Mouse (Mus musculus) intestine, postnatal 0 days (tissue): Measurements from ENCODE around the gene 6430628N08Rik. TPM values are rescaled to one million over a fixed set of nuclear protein-coding genes. Genes with fewer than 3 reads are reported as not detected.

Source experiments
- ATAC-seq: fragments of 200-750 bp; cut with Nextera tagmentation; 2 replicates; pipeline ENCODE4 v1.8.0; 2017; ENCODE audit warnings: mild to moderate bottlenecking, moderate TSS enrichment, moderate library complexity
- H3K27ac ChIP-seq: fragments of 300-500 bp; sonication (generic); 2 replicates; pipeline ENCODE4 v1.5.1; 2014; ENCODE audit warnings: mild to moderate bottlenecking, low read depth, low read length, moderate library complexity
- H3K27me3 ChIP-seq: fragments of 300-500 bp; sonication (generic); replicated peaks from 2 replicates; pipeline ENCODE4 v1.6.1; 2014; ENCODE audit warnings: low read length, mixed read lengths; ENCODE audit not compliant: control insufficient read depth, insufficient read depth
- H3K36me3 ChIP-seq: fragments of 300-500 bp; sonication (generic); 2 replicates; pipeline ENCODE4 v1.6.1; 2014; ENCODE audit warnings: mild to moderate bottlenecking, moderate library complexity; ENCODE audit not compliant: control insufficient read depth, insufficient read depth
- H3K4me1 ChIP-seq: fragments of 300-500 bp; sonication (generic); replicated peaks from 2 replicates; pipeline ENCODE4 v1.6.1; 2014; ENCODE audit warnings: antibody characterized with exemption, low read length, mixed read lengths; ENCODE audit not compliant: control insufficient read depth, insufficient read depth
- H3K4me2 ChIP-seq: fragments of 300-500 bp; sonication (generic); replicated peaks from 2 replicates; pipeline ENCODE4 v1.6.1; 2014; ENCODE audit warnings: low read depth, mild to moderate bottlenecking, moderate library complexity
- H3K4me3 ChIP-seq: fragments of 300-500 bp; sonication (generic); 2 replicates; pipeline ENCODE4 v1.5.1; 2014; ENCODE audit warnings: low read depth, low read length
- H3K9ac ChIP-seq: fragments of 300-500 bp; sonication (generic); 2 replicates; pipeline ENCODE4 v1.6.1; 2014; ENCODE audit warnings: mild to moderate bottlenecking, low read depth, low read length
- H3K9me3 ChIP-seq: fragments of 300-500 bp; sonication (generic); 2 replicates; pipeline ENCODE4 v1.6.1; 2016; ENCODE audit warnings: mixed run types; ENCODE audit not compliant: control insufficient read depth
- CTCF ChIP-seq: sonication (generic); IDR thresholded peaks from 2 replicates; pipeline ENCODE4 v1.5.1; 2016; ENCODE audit warnings: low read depth, mild to moderate bottlenecking, control low read depth, antibody characterized with exemption, moderate library complexity
- WGBS: fragments of 180-500 bp; shearing (Covaris S2); extraction: QIAGEN DNeasy Blood & Tissue Kit; methylation state at CpG from one replicate; pipeline ENCODE4 v1.1.7; 2014; 5-methylcytosine and 5-hydroxymethylcytosine counted together
- polyA plus RNA-seq: library from polyadenylated mRNA; unstranded; fragments of >200 nt; fragmentation: Nextera tagmentation; extraction: Ambion mirVana; gene quantifications from 2 replicates; pipeline ENCODE4 v1.2.1, GENCODE M21; 2015

6430628N08Rik gene
- polyA plus RNA-seq = not detected in 2 replicates

- Histone ChIP-seq H3K36me3 (no peaks in the 10 kb centered on the region), H3K9ac (no peak within 1 kb of the TSS), H3K27ac (no peak within 1 kb of the TSS), H3K4me2 (peak within 1 kb of the TSS; percentile 54), H3K4me1 (no peaks in the 10 kb centered on the region), H3K27me3 (peaks cover 23% of the 10 kb centered on the region; the same call in 1 of the 2 replicates), H3K9me3 (no peaks in the 10 kb centered on the region), H3K4me3 (peak within 1 kb of the TSS; percentile 17)
- 2% methylated on average over 31 of the region's 31 CpGs for WGBS
- no peak for ATAC-seq
- no peak for TF ChIP-seq CTCF
These were observed at the start of gene 6430628N08Rik for GRCm38 (mm10) chr4:115890553-115890952. Gene 6430628N08Rik (plus strand): TSS chr4:115890665.

- Histone ChIP-seq H3K9ac (no peak overlapping the region), H3K4me3 (no peak overlapping the region), H3K4me2 (no peak overlapping the region), H3K9me3 (no peaks in the 10 kb centered on the region), H3K27ac (no peak overlapping the region), H3K4me1 (no peaks in the 10 kb centered on the region; the same call in 1 of the 2 replicates), H3K36me3 (peaks cover 3% of the 10 kb centered on the region; the same call in 1 of the 2 replicates), H3K27me3 (no peaks in the 10 kb centered on the region)
- no peak for ATAC-seq
- no peak for TF ChIP-seq CTCF
- WGBS = 87% methylated on average over 4 of the region's 4 CpGs
These were observed 49.6 kb upstream of the 6430628N08Rik start for GRCm38 (mm10) chr4:115840842-115841241.

GRCm38 (mm10) chr4:115846656-115847055 is 43.8 kb upstream of the 6430628N08Rik start:
- Histone ChIP-seq H3K4me2 (no peak overlapping the region), H3K4me3 (no peak overlapping the region), H3K4me1 (no peaks in the 10 kb centered on the region), H3K9ac (no peak overlapping the region), H3K9me3 (no peaks in the 10 kb centered on the region), H3K27me3 (no peaks in the 10 kb centered on the region), H3K36me3 (peaks cover 24% of the 10 kb centered on the region), H3K27ac (no peak overlapping the region)
- TF ChIP-seq CTCF = no peak
- no peak for ATAC-seq
- 55% methylated on average over 2 of the region's 2 CpGs for WGBS

GRCm38 (mm10) chr4:115847377-115847776 is 43.1 kb upstream of the 6430628N08Rik start:
- H3K9me3 ChIP-seq = no peaks in the 10 kb centered on the region
- no peaks in the 10 kb centered on the region for H3K4me1 ChIP-seq
- H3K4me3 ChIP-seq = no peak overlapping the region
- H3K36me3 ChIP-seq = peaks cover 30% of the 10 kb centered on the region
- no peak overlapping the region for H3K27ac ChIP-seq
- H3K27me3 ChIP-seq = no peaks in the 10 kb centered on the region
- TF ChIP-seq CTCF = no peak
- no peak for ATAC-seq
- no peak overlapping the region for H3K9ac ChIP-seq
- H3K4me2 ChIP-seq = no peak overlapping the region
- WGBS = 53% methylated on average over 5 of the region's 5 CpGs

- H3K4me1 ChIP-seq = no peaks in the 10 kb centered on the region
- H3K4me3 ChIP-seq = no peak overlapping the region
- 75% methylated on average over 1 of the region's 1 CpGs for WGBS
- peaks cover 37% of the 10 kb centered on the region for H3K36me3 ChIP-seq
- no peak for ATAC-seq
- no peak overlapping the region for H3K4me2 ChIP-seq
- H3K27ac ChIP-seq = no peak overlapping the region
- H3K27me3 ChIP-seq = no peaks in the 10 kb centered on the region
- no peak overlapping the region for H3K9ac ChIP-seq
- H3K9me3 ChIP-seq = no peaks in the 10 kb centered on the region
- no peak for TF ChIP-seq CTCF
These were observed 42.4 kb upstream of the 6430628N08Rik start for GRCm38 (mm10) chr4:115848083-115848482.

- Histone ChIP-seq H3K27me3 (no peaks in the 10 kb centered on the region), H3K36me3 (peaks cover 44% of the 10 kb centered on the region), H3K4me2 (no peak overlapping the region), H3K27ac (peak overlapping the region; percentile 15; the same call in 1 of the 2 replicates), H3K9me3 (no peaks in the 10 kb centered on the region), H3K9ac (no peak overlapping the region), H3K4me1 (no peaks in the 10 kb centered on the region), H3K4me3 (no peak overlapping the region)
- ATAC-seq = peak; percentile 71; the same call in 1 of the 2 replicates
- TF ChIP-seq CTCF = no peak
- 43% methylated on average over 8 of the region's 8 CpGs for WGBS
These were observed 41.3 kb upstream of the 6430628N08Rik start for GRCm38 (mm10) chr4:115848990-115849677.
